Mouse (Mus musculus): ENCODE data around the gene 1520401A03Rik. TPM values are rescaled to one million over a fixed set of nuclear protein-coding genes. Genes with fewer than 3 reads are reported as not detected.

Gene 1520401A03Rik
- total and polyA plus RNA-seq, 3 experiments: 0.02 to 0.05 TPM; not detected in 1

- TF ChIP-seq TAL1 (conservative IDR thresholded peaks at IDR 0.05; ENCODE audit: low read depth, low read length) (no peak), POLR2AphosphoS5 (IDR thresholded peaks at IDR 0.05; ENCODE audit: insufficient replicate concordance, low read depth, low read length) (no peak), CTCF (IDR thresholded peaks at IDR 0.05; ENCODE audit: low read depth, low read length) (peak; percentile 34; the same call in 1 of the 2 replicates), GATA2 (IDR thresholded peaks at IDR 0.05; ENCODE audit: borderline replicate concordance, low read depth, low read length) (no peak)
These were observed 26.2 kb upstream of the 1520401A03Rik start for GRCm38 (mm10) chr17:23748631-23749391.

GRCm38 (mm10) chr17:23748026-23748425 is 25.4 kb upstream of the 1520401A03Rik start:
- H3K36me3 ChIP-seq (replicated peaks): peaks cover 13% of the 10 kb centered on the region
- TF ChIP-seq CTCF (IDR thresholded peaks at IDR 0.05; ENCODE audit: low read depth, low read length): no peak
- no peak for TF ChIP-seq POLR2AphosphoS5 (IDR thresholded peaks at IDR 0.05; ENCODE audit: insufficient replicate concordance, low read depth, low read length)
- TF ChIP-seq GATA1 (IDR thresholded peaks at IDR 0.05; ENCODE audit: borderline replicate concordance, low read length): no peak
- TF ChIP-seq TAL1 (conservative IDR thresholded peaks at IDR 0.05; ENCODE audit: low read depth, low read length): no peak
- no peak for TF ChIP-seq GATA2 (IDR thresholded peaks at IDR 0.05; ENCODE audit: borderline replicate concordance, low read depth, low read length)
- H3K4me3 ChIP-seq (ENCODE audit: low read depth, low read length): no peak overlapping the region
- H3K9me3 ChIP-seq (replicated peaks): no peaks in the 10 kb centered on the region
- peaks cover 44% of the 10 kb centered on the region for H3K27me3 ChIP-seq (ENCODE audit: insufficient read depth, low read length)
- no peak for ATAC-seq (ENCODE audit: extremely low read depth, insufficient number of reproducible peaks, low FRiP score, poor library complexity, severe bottlenecking)
- DNase-seq (ENCODE audit: low spot score): no peak
- peaks cover 56% of the 10 kb centered on the region for H3K4me1 ChIP-seq (ENCODE audit: insufficient read depth, low read depth, low read length)

More at GRCm38 (mm10) chr17:23748631-23749391, 26.2 kb upstream of the 1520401A03Rik start:
- peak; percentile 73 for DNase-seq (ENCODE audit: low spot score)
- Histone ChIP-seq H3K9me3 (replicated peaks) (no peaks in the 10 kb centered on the region), H3K4me1 (ENCODE audit: insufficient read depth, low read depth, low read length) (peaks cover 51% of the 10 kb centered on the region), H3K27me3 (ENCODE audit: insufficient read depth, low read length) (peaks cover 36% of the 10 kb centered on the region), H3K4me3 (ENCODE audit: low read depth, low read length) (peak overlapping the region; percentile 55), H3K36me3 (replicated peaks) (peaks cover 20% of the 10 kb centered on the region)
- peak; percentile 7; the same call in 1 of the 2 replicates for ATAC-seq (ENCODE audit: extremely low read depth, insufficient number of reproducible peaks, low FRiP score, poor library complexity, severe bottlenecking)

- H3K36me3 ChIP-seq (replicated peaks): peaks cover 8% of the 10 kb centered on the region
- H3K4me1 ChIP-seq (ENCODE audit: insufficient read depth, low read depth, low read length): peaks cover 56% of the 10 kb centered on the region
- H3K27me3 ChIP-seq (ENCODE audit: insufficient read depth, low read length): peaks cover 48% of the 10 kb centered on the region
- DNase-seq (ENCODE audit: low spot score) (no peak), ATAC-seq (ENCODE audit: extremely low read depth, insufficient number of reproducible peaks, low FRiP score, poor library complexity, severe bottlenecking) (no peak)
- H3K4me3 ChIP-seq (ENCODE audit: low read depth, low read length): no peak overlapping the region
- no peaks in the 10 kb centered on the region for H3K9me3 ChIP-seq (replicated peaks)
- TF ChIP-seq TAL1 (conservative IDR thresholded peaks at IDR 0.05; ENCODE audit: low read depth, low read length): no peak
- TF ChIP-seq GATA1 (IDR thresholded peaks at IDR 0.05; ENCODE audit: borderline replicate concordance, low read length): no peak
- TF ChIP-seq GATA2 (IDR thresholded peaks at IDR 0.05; ENCODE audit: borderline replicate concordance, low read depth, low read length): no peak
- no peak for TF ChIP-seq CTCF (IDR thresholded peaks at IDR 0.05; ENCODE audit: low read depth, low read length)
- TF ChIP-seq POLR2AphosphoS5 (IDR thresholded peaks at IDR 0.05; ENCODE audit: insufficient replicate concordance, low read depth, low read length): no peak
These were observed 24.9 kb upstream of the 1520401A03Rik start for GRCm38 (mm10) chr17:23747471-23747870.

GRCm38 (mm10) chr17:23746767-23747166 is 24.2 kb upstream of the 1520401A03Rik start:
- ATAC-seq (ENCODE audit: extremely low read depth, insufficient number of reproducible peaks, low FRiP score, poor library complexity, severe bottlenecking): peak; percentile 29; the same call in 1 of the 2 replicates
- H3K4me3 ChIP-seq (ENCODE audit: low read depth, low read length): no peak overlapping the region; the same call in 1 of the 2 replicates
- peaks cover 56% of the 10 kb centered on the region for H3K4me1 ChIP-seq (ENCODE audit: insufficient read depth, low read depth, low read length)
- peaks cover 4% of the 10 kb centered on the region for H3K36me3 ChIP-seq (replicated peaks)
- no peak for DNase-seq (ENCODE audit: low spot score)
- H3K27me3 ChIP-seq (ENCODE audit: insufficient read depth, low read length): peaks cover 55% of the 10 kb centered on the region
- no peak for TF ChIP-seq GATA1 (IDR thresholded peaks at IDR 0.05; ENCODE audit: borderline replicate concordance, low read length)
- no peak for TF ChIP-seq CTCF (IDR thresholded peaks at IDR 0.05; ENCODE audit: low read depth, low read length)
- TF ChIP-seq GATA2 (IDR thresholded peaks at IDR 0.05; ENCODE audit: borderline replicate concordance, low read depth, low read length): no peak
- no peak for TF ChIP-seq TAL1 (conservative IDR thresholded peaks at IDR 0.05; ENCODE audit: low read depth, low read length)
- no peak for TF ChIP-seq POLR2AphosphoS5 (IDR thresholded peaks at IDR 0.05; ENCODE audit: insufficient replicate concordance, low read depth, low read length)
- H3K9me3 ChIP-seq (replicated peaks): no peaks in the 10 kb centered on the region

GRCm38 (mm10) chr17:23746311-23746710 is 23.7 kb upstream of the 1520401A03Rik start:
- no peaks in the 10 kb centered on the region for H3K36me3 ChIP-seq (replicated peaks)
- peaks cover 56% of the 10 kb centered on the region for H3K4me1 ChIP-seq (ENCODE audit: insufficient read depth, low read depth, low read length)
- TF ChIP-seq GATA2 (IDR thresholded peaks at IDR 0.05; ENCODE audit: borderline replicate concordance, low read depth, low read length) (no peak), POLR2AphosphoS5 (IDR thresholded peaks at IDR 0.05; ENCODE audit: insufficient replicate concordance, low read depth, low read length) (no peak), CTCF (IDR thresholded peaks at IDR 0.05; ENCODE audit: low read depth, low read length) (no peak), GATA1 (IDR thresholded peaks at IDR 0.05; ENCODE audit: borderline replicate concordance, low read length) (no peak)
- peak overlapping the region; percentile 62; the same call in 1 of the 2 replicates for H3K4me3 ChIP-seq (ENCODE audit: low read depth, low read length)
- ATAC-seq (ENCODE audit: extremely low read depth, insufficient number of reproducible peaks, low FRiP score, poor library complexity, severe bottlenecking) (no peak), DNase-seq (ENCODE audit: low spot score) (no peak)
- peaks cover 59% of the 10 kb centered on the region for H3K27me3 ChIP-seq (ENCODE audit: insufficient read depth, low read length)
- no peaks in the 10 kb centered on the region for H3K9me3 ChIP-seq (replicated peaks)

All from G1E (cell line).